Mouse (Mus musculus) spleen, adult 12 weeks (tissue): ENCODE data around the gene 2610318N02Rik.
"Not testable (repeated sequence)": the region's sequence is repeated elsewhere in the genome, so short reads cannot be mapped to it uniquely, and the experiment has no call there.

Experiments
- DNase-seq: peaks from one replicate; pipeline ENCODE4 v3.0.0; 2022; ENCODE audit warnings: low spot score

The 2610318N02Rik gene

GRCm38 (mm10) chr16:17124871-17125520 is at the start of gene 2610318N02Rik:
TSS of gene 2610318N02Rik (minus strand) at chr16:17125167.
- peak; percentile 73 for DNase-seq

- no peak for DNase-seq
Observed at GRCm38 (mm10) chr16:17168049-17168448, 43.1 kb upstream of the 2610318N02Rik start.

- DNase-seq, result no peak
Observed at GRCm38 (mm10) chr16:17167179-17167578, 42.2 kb upstream of the 2610318N02Rik start.

GRCm38 (mm10) chr16:17165478-17165877 is 40.5 kb upstream of the 2610318N02Rik start:
- not testable (repeated sequence) for DNase-seq

- no peak for DNase-seq
Observed at GRCm38 (mm10) chr16:17154346-17154745, 29.4 kb upstream of the 2610318N02Rik start.

GRCm38 (mm10) chr16:17151874-17152273 is 26.9 kb upstream of the 2610318N02Rik start:
- no peak for DNase-seq

GRCm38 (mm10) chr16:17150520-17151258 is 25.7 kb upstream of the 2610318N02Rik start:
- no peak for DNase-seq

- DNase-seq, result no peak
Observed at GRCm38 (mm10) chr16:17148084-17148483, 23.1 kb upstream of the 2610318N02Rik start.

- no peak for DNase-seq
Observed at GRCm38 (mm10) chr16:17147391-17147929, 22.5 kb upstream of the 2610318N02Rik start.

- peak; percentile 63 for DNase-seq
Observed at GRCm38 (mm10) chr16:17146772-17147235, 21.8 kb upstream of the 2610318N02Rik start, which contains the start of gene Ccdc116. TSS of gene Ccdc116 (minus strand) at chr16:17147229.

GRCm38 (mm10) chr16:17144339-17144738 is 19.4 kb upstream of the 2610318N02Rik start, which contains the start of gene Ydjc:
TSS of gene Ydjc (plus strand) at chr16:17144621.
- no peak for DNase-seq

- no peak for DNase-seq
Observed at GRCm38 (mm10) chr16:17137355-17137754, 12.4 kb upstream of the 2610318N02Rik start.

- DNase-seq, result no peak
Observed at GRCm38 (mm10) chr16:17132906-17133200, 7.9 kb upstream of the 2610318N02Rik start.

GRCm38 (mm10) chr16:17132089-17132905 is 7.3 kb upstream of the 2610318N02Rik start, which contains the start of gene Sdf2l1:
TSS of gene Sdf2l1 (minus strand) at chr16:17132383.
- peak; percentile 93 for DNase-seq

- DNase-seq, result peak; percentile 36
Observed at GRCm38 (mm10) chr16:17131191-17132088, 6.5 kb upstream of the 2610318N02Rik start.

GRCm38 (mm10) chr16:17127292-17127691 is 2.3 kb upstream of the 2610318N02Rik start:
- peak; percentile 28 for DNase-seq

GRCm38 (mm10) chr16:17124119-17124870 is 672 bp downstream of the 2610318N02Rik start:
- no peak for DNase-seq

- no peak for DNase-seq
Observed at GRCm38 (mm10) chr16:17121569-17121968, 3.4 kb downstream of the 2610318N02Rik start.

GRCm38 (mm10) chr16:17117309-17117799 is 7.6 kb downstream of the 2610318N02Rik start:
- no peak for DNase-seq
